Mouse (Mus musculus): ENCODE measurements around the gene Olfr904. TPM values are rescaled to one million over a fixed set of nuclear protein-coding genes. Genes with fewer than 3 reads are reported as not detected.
A peak's percentile ranks its signal among the peaks of the same experiment; 100 is the strongest.
"Not testable (repeated sequence)": the region's sequence is repeated elsewhere in the genome, so short reads cannot be mapped to it uniquely, and the experiment has no call there.

Gene Olfr904
- total RNA-seq (2021), result not detected

DNA sequence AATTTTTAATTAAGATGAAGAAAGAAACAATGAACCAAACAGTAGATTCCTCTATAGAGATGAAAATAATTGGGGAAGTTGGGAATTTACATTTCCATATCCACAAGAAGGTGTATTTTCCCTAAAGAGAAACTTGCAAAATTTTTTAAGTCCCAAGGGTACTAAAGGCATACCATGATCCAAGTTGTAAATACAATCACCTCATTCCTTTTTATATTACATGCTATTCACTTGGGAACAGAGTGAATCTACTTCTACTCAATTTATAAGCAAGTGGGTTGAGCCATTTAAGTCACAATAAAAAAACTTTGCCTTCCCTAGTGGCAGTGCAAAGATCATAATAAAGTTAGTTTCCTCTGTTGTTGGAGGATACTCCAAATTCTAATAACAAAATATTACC, at the start of gene Olfr904:
TSS of gene Olfr904 (plus strand) at position 301 of the 400 bp plus-strand sequence.
- no peak for DNase-seq
- intact Hi-C loops (cut with DNase I), result no loop called here

GRCm38 (mm10) chr9:38413502-38413901, 49.4 kb upstream of the Olfr904 start:
- intact Hi-C loops (cut with DNase I), result not testable (repeated sequence)
- peak; percentile 1 to 10 for DNase-seq

DNA sequence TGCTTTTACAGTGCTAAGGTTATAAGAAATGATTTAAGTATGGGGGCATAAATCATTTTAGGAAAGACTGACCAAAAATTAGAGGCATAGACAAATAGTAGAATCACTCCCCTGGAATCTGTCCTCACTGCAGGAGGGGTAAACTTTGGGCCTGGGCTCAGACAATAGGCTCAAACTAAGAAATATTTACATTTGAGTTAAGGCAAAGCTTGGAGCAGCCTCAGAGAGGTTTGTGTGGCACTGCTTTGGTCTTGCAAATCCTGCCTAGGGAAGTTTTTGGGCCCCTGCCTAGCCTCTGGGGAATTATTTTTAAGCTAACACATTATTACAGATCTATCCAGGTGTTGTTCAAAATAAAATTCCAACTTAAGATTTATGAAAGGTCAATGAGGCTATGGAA, 39.1 kb upstream of the Olfr904 start:
- no peak for DNase-seq
- intact Hi-C loops (cut with DNase I), result no loop called here

DNA sequence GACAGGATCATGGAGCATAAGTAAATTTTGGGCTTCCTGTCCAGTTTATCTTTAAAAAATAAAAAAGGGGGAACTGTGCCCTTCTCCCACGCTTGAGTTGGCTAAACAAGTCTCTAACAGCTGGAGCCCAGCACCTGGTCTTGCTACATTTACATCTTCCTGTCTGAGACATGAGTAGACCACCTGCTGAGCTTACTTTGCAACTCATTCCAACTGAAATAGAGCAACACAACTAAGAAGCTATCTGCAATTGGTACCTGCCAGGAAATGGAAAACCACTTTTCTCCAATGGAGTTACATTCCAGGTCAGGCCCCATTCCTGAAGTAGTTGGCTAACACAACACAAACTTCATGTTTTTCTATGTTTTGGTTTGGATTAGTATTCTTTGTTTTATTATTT, 35.9 kb upstream of the Olfr904 start:
- intact Hi-C loops (cut with DNase I), result no loop called here
- no peak for DNase-seq

- intact Hi-C loops (cut with DNase I), result no loop called here
These were observed 33.8 kb upstream of the Olfr904 start, which contains the start of gene Olfr901 for GRCm38 (mm10) chr9:38429155-38429554. Olfr901 (plus strand) TSS chr9:38429455.

GRCm38 (mm10) chr9:38447352-38447751, 15.6 kb upstream of the Olfr904 start, which contains the start of gene Olfr902:
Olfr902 (plus strand) TSS chr9:38447652.
- intact Hi-C loops (cut with DNase I), result no loop called here

More at GRCm38 (mm10) chr9:38429155-38429554, 33.8 kb upstream of the Olfr904 start, which contains the start of gene Olfr901:
- DNase-seq, result no peak

DNA sequence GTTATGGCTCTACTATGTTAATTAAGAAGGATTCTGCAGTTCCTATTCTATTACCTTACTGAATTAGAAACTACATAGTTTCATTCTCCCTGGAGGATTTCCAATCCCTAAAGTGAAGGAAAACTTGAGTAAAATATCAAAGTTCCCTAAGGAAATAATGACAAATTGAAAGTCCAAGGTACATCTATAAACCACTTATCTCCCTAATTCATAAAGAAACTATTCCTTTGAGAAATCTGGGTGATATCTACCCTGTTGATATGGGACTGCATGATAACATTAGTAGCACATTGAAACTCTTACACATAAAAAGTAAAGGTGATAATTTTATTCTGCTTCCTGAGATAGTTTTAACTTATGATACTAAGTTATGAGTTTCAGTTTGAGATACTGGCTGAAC, 7.9 kb downstream of the Olfr904 start, which contains the start of gene Olfr905:
TSS of gene Olfr905 (plus strand) at position 301 of the 400 bp plus-strand sequence.
- intact Hi-C loops (cut with DNase I), result no loop called here
- DNase-seq, result no peak

More at GRCm38 (mm10) chr9:38447352-38447751, 15.6 kb upstream of the Olfr904 start, which contains the start of gene Olfr902:
- no peak for DNase-seq

- DNase-seq, result no peak
- intact Hi-C loops (cut with DNase I), result no loop called here
These were observed 23.8 kb downstream of the Olfr904 start, which contains the start of gene Olfr906 for GRCm38 (mm10) chr9:38486785-38487184. Olfr906 (plus strand) TSS chr9:38487085.

GRCm38 (mm10) chr9:38495501-38495900, 32.6 kb downstream of the Olfr904 start, which contains the start of gene Olfr907:
Olfr907 (plus strand) TSS chr9:38495801.
- intact Hi-C loops (cut with DNase I), result no loop called here
- DNase-seq, result no peak

DNA sequence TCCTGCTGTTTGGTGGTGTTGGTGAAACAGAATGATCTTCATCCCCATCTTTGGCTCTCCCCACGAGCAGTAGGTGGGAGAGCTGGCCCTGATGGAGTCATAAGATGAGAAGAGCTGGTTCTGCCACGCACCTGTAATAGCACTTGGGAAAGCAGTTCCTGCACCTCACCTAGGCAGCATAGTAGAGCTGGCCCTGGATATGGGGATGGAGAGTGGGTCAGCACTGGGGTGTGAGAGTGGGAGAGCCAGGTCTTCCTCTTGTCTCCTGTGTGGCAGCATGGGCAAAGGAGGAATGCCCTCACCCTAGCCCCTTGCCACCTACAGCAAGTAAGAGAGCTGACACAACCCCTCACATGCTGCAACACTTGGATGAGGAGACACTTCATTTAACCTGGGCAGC, 49.4 kb downstream of the Olfr904 start:
- intact Hi-C loops (cut with DNase I), result no loop called here

More for the DNA sequence above, 49.4 kb downstream of the Olfr904 start:
- no peak for DNase-seq

Other genes with a start within 250 kb of the Olfr904 start
- gene Olfr894, start 245.1 kb upstream of the Olfr904 start, total RNA-seq (2021), result not detected
- not detected for gene Olfr143, start 210.4 kb upstream of the Olfr904 start, total RNA-seq (2021)
- gene Olfr895, start 195.3 kb upstream of the Olfr904 start, total RNA-seq (2021), result not detected
- gene Olfr896-ps1, start 172.0 kb upstream of the Olfr904 start, total RNA-seq (2021), result not detected
- gene Olfr25, start 134.1 kb upstream of the Olfr904 start, total RNA-seq (2021), result not detected
- not detected for gene Olfr898, start 114.7 kb upstream of the Olfr904 start, total RNA-seq (2021)
- gene Olfr250, start 96.2 kb upstream of the Olfr904 start, total RNA-seq (2021), result not detected
- not detected for gene Olfr251, start 86.1 kb upstream of the Olfr904 start, total RNA-seq (2021)
- gene Olfr147, start 61.4 kb upstream of the Olfr904 start, total RNA-seq (2021), result not detected
- not detected for gene Olfr901, start 33.7 kb upstream of the Olfr904 start, total RNA-seq (2021)
- not detected for gene Olfr902, start 15.5 kb upstream of the Olfr904 start, total RNA-seq (2021)
- gene Olfr905, start 8.0 kb downstream of the Olfr904 start, total RNA-seq (2021), result not detected
- gene Olfr906, start 23.9 kb downstream of the Olfr904 start, total RNA-seq (2021), result not detected
- gene Olfr907, start 32.7 kb downstream of the Olfr904 start, total RNA-seq (2021), result not detected
- gene Olfr911-ps1, start 58.4 kb downstream of the Olfr904 start, total RNA-seq (2021), result not detected
- not detected for gene Olfr910, start 74.7 kb downstream of the Olfr904 start, total RNA-seq (2021)
- gene Olfr912, start 117.0 kb downstream of the Olfr904 start, total RNA-seq (2021), result not detected
- gene Olfr913, start 129.6 kb downstream of the Olfr904 start, total RNA-seq (2021), result not detected
- not detected for gene Olfr914, start 142.0 kb downstream of the Olfr904 start, total RNA-seq (2021)
- not detected for gene Olfr916, start 196.7 kb downstream of the Olfr904 start, total RNA-seq (2021)
- gene Olfr917, start 202.7 kb downstream of the Olfr904 start, total RNA-seq (2021), result not detected
- gene Olfr918, start 211.5 kb downstream of the Olfr904 start, total RNA-seq (2021), result not detected
- gene Olfr919, start 240.5 kb downstream of the Olfr904 start, total RNA-seq (2021), result not detected